In genomic region chr11:99041841-99042780, GRCm38 (mm10) we compare ENCODE assay signal across 8 mouse cellular contexts. TPM values are rescaled to one million over a fixed set of nuclear protein-coding genes. Genes with fewer than 3 reads are reported as not detected.
DNase-seq lines count a peak whose midpoint lies in the region; ATAC-seq lines count a peak whose summit lies in the region.

No protein-coding gene starts in this region.

- no peaks in the 10 kb centered on the region for H3K9me3 ChIP-seq in kidney, embryonic 14.5 days (ENCODE audit: control insufficient read depth, low read length)
- no peaks in the 10 kb centered on the region for H3K9me3 ChIP-seq in embryonic facial prominence, embryonic 15.5 days (replicated peaks)
- H3K9me3 ChIP-seq in neural tube, embryonic 11.5 days (ENCODE audit: control insufficient read depth, low read length) = no peaks in the 10 kb centered on the region

- H3K27ac ChIP-seq in kidney, embryonic 14.5 days (ENCODE audit: low read depth, low read length) = peak overlapping the region; percentile 94
- H3K27ac ChIP-seq in embryonic facial prominence, embryonic 15.5 days (replicated peaks) = peak overlapping the region; percentile 97
- H3K27ac ChIP-seq in neural tube, embryonic 11.5 days (ENCODE audit: low read depth, low read length) = peak overlapping the region; percentile 93

- H3K4me1 ChIP-seq in kidney, embryonic 14.5 days (ENCODE audit: control insufficient read depth, insufficient read depth, low read length) = peaks cover 54% of the 10 kb centered on the region
- H3K4me1 ChIP-seq in embryonic facial prominence, embryonic 15.5 days = peaks cover 48% of the 10 kb centered on the region
- H3K4me1 ChIP-seq in neural tube, embryonic 11.5 days (ENCODE audit: control insufficient read depth, insufficient read depth, low read length) = peaks cover 18% of the 10 kb centered on the region; the same call in 1 of the 2 replicates

- H3K36me3 ChIP-seq in kidney, embryonic 14.5 days (ENCODE audit: control insufficient read depth, insufficient read depth, low read length) = peaks cover 3% of the 10 kb centered on the region; the same call in 1 of the 2 replicates
- no peaks in the 10 kb centered on the region; the same call in 1 of the 2 replicates for H3K36me3 ChIP-seq in embryonic facial prominence, embryonic 15.5 days
- H3K36me3 ChIP-seq in neural tube, embryonic 11.5 days (ENCODE audit: control insufficient read depth, insufficient read depth, low read length) = 0 out of 2 replicates have a peak, but pooled peaks cover 6% of the 10 kb centered on the region

- no peak for DNase-seq in kidney, postnatal 10 days
- DNase-seq in kidney, postnatal 25 days = peak; percentile 27 to 48
- DNase-seq in neural tube, embryonic 11.5 days (ENCODE audit: low spot score) = no peak
- DNase-seq in cerebellum, postnatal 25 days = no peak
- no peak for DNase-seq in Muller cell, postnatal 12 days (ENCODE audit: inconsistent ontology term)
- DNase-seq in layer of hippocampus, adult 18-20 months (ENCODE audit: low spot score in 2 of 2) = no peak

- peak overlapping the region; percentile 90 for H3K9ac ChIP-seq in kidney, embryonic 14.5 days (ENCODE audit: low read depth, low read length)
- H3K9ac ChIP-seq in embryonic facial prominence, embryonic 15.5 days = peak overlapping the region; percentile 96
- peak overlapping the region; percentile 93 for H3K9ac ChIP-seq in neural tube, embryonic 11.5 days (ENCODE audit: low read length)

- no peaks in the 10 kb centered on the region for H3K27me3 ChIP-seq in kidney, embryonic 14.5 days (ENCODE audit: control insufficient read depth, insufficient read depth, low read length)
- H3K27me3 ChIP-seq in embryonic facial prominence, embryonic 15.5 days = no peaks in the 10 kb centered on the region
- H3K27me3 ChIP-seq in neural tube, embryonic 11.5 days (ENCODE audit: control insufficient read depth, insufficient read depth, low read length) = no peaks in the 10 kb centered on the region

- H3K4me2 ChIP-seq in kidney, embryonic 14.5 days (replicated peaks; ENCODE audit: low read depth, low read length) = peak overlapping the region; percentile 79
- H3K4me2 ChIP-seq in embryonic facial prominence, embryonic 15.5 days (replicated peaks) = peak overlapping the region; percentile 88
- H3K4me2 ChIP-seq in neural tube, embryonic 11.5 days (ENCODE audit: low read depth) = peak overlapping the region; percentile 74

- peak overlapping the region; percentile 73 for H3K4me3 ChIP-seq in kidney, embryonic 14.5 days (ENCODE audit: low read length)
- H3K4me3 ChIP-seq in embryonic facial prominence, embryonic 15.5 days (replicated peaks) = peak overlapping the region; percentile 69
- peak overlapping the region; percentile 71 for H3K4me3 ChIP-seq in neural tube, embryonic 11.5 days (ENCODE audit: low read depth, low read length)

- WGBS in kidney, embryonic 14.5 days = 38% methylated on average over 16 of the region's 16 CpGs
- 22% methylated on average over 16 of the region's 16 CpGs for WGBS in embryonic facial prominence, embryonic 15.5 days
- WGBS in neural tube, embryonic 11.5 days = 57% methylated on average over 16 of the region's 16 CpGs

- no peak for ATAC-seq in kidney, embryonic 14.5 days (ENCODE audit: low FRiP score, low TSS enrichment)
- ATAC-seq in embryonic facial prominence, embryonic 15.5 days (ENCODE audit: insufficient number of reproducible peaks, low FRiP score, low TSS enrichment, low read depth) = no peak
- no peak for ATAC-seq in neural tube, embryonic 11.5 days (ENCODE audit: insufficient read depth, low FRiP score, low TSS enrichment)

RNA-seq across cellular contexts. Expression of gene Igfbp4, which starts 1.1 kb away (rescaled TPM):
- 421 and 542 TPM in 2 replicates for polyA plus RNA-seq in kidney, embryonic 14.5 days (2014; fragmentation: Nextera tagmentation; extraction: Ambion mirVana)
- polyA plus RNA-seq in embryonic facial prominence, embryonic 15.5 days (2015; fragmentation: Nextera tagmentation; extraction: Ambion mirVana) = 1,352 and 1,417 TPM in 2 replicates
- polyA plus RNA-seq in neural tube, embryonic 11.5 days (2014; fragmentation: Nextera tagmentation; extraction: Ambion mirVana) = 353 and 365 TPM in 2 replicates
- 10 to 100 TPM; 74.6 to 94.0 TPM for total RNA-seq in layer of hippocampus, adult 18-20 months (2021)

RNA-seq across cellular contexts. Expression of gene Top2a, which starts 18.1 kb away (rescaled TPM):
- polyA plus RNA-seq in kidney, embryonic 14.5 days (2014; fragmentation: Nextera tagmentation; extraction: Ambion mirVana) = 284 and 300 TPM in 2 replicates
- 162 and 168 TPM in 2 replicates for polyA plus RNA-seq in embryonic facial prominence, embryonic 15.5 days (2015; fragmentation: Nextera tagmentation; extraction: Ambion mirVana)
- 338 and 339 TPM in 2 replicates for polyA plus RNA-seq in neural tube, embryonic 11.5 days (2014; fragmentation: Nextera tagmentation; extraction: Ambion mirVana)
- total RNA-seq in layer of hippocampus, adult 18-20 months (2021) = under 1 TPM; 0.52 to 0.96 TPM

RNA-seq across cellular contexts. Expression of gene Tns4, which starts 47.0 kb away (rescaled TPM):
- polyA plus RNA-seq in kidney, embryonic 14.5 days (2014; fragmentation: Nextera tagmentation; extraction: Ambion mirVana) = 0.11 and 0.20 TPM in 2 replicates
- polyA plus RNA-seq in embryonic facial prominence, embryonic 15.5 days (2015; fragmentation: Nextera tagmentation; extraction: Ambion mirVana) = 2.7 and 2.8 TPM in 2 replicates
- 0.46 and 0.62 TPM in 2 replicates for polyA plus RNA-seq in neural tube, embryonic 11.5 days (2014; fragmentation: Nextera tagmentation; extraction: Ambion mirVana)
- under 1 TPM; 0.08 to 0.32 TPM for total RNA-seq in layer of hippocampus, adult 18-20 months (2021)

RNA-seq across cellular contexts. Expression of gene Gjd3, which starts 59.3 kb away (rescaled TPM):
- polyA plus RNA-seq in kidney, embryonic 14.5 days (2014; fragmentation: Nextera tagmentation; extraction: Ambion mirVana) = 0.64 TPM in 1 of 2 replicates, not detected in the other
- polyA plus RNA-seq in embryonic facial prominence, embryonic 15.5 days (2015; fragmentation: Nextera tagmentation; extraction: Ambion mirVana) = 0.96 and 1.1 TPM in 2 replicates
- polyA plus RNA-seq in neural tube, embryonic 11.5 days (2014; fragmentation: Nextera tagmentation; extraction: Ambion mirVana) = 0.57 TPM in 1 of 2 replicates, not detected in the other
- 1 to 10 TPM in 1 of 2 experiments, under 1 TPM in 1; 0.52 to 1.2 TPM for total RNA-seq in layer of hippocampus, adult 18-20 months (2021)

Comparison
In these comparisons a context has a peak if more than half of its experiments do, and no peak if none do; other contexts are left out.
1. DNase-seq: peak in kidney, postnatal 25 days (2 of 2); none in kidney, postnatal 10 days (single experiment), neural tube, embryonic 11.5 days (single experiment), cerebellum, postnatal 25 days (0 of 2), Muller cell, postnatal 12 days (single experiment) and layer of hippocampus, adult 18-20 months (0 of 2).
2. Peak in every context shown above with its lines, with median percentiles within 50 percentile points of each other: H3K27ac ChIP-seq, H3K4me2 ChIP-seq, H3K4me3 ChIP-seq and H3K9ac ChIP-seq.